Mouse (Mus musculus): ENCODE results near the gene Slc43a2.
"Not testable (repeated sequence)": the region's sequence is repeated elsewhere in the genome, so short reads cannot be mapped to it uniquely, and the experiment has no call there.

Slc43a2 gene

GRCm38 (mm10) chr11:75551961-75552441, 20.5 kb downstream of the Slc43a2 start:
- DNase-seq (ENCODE audit: low spot score): no peak

DNA sequence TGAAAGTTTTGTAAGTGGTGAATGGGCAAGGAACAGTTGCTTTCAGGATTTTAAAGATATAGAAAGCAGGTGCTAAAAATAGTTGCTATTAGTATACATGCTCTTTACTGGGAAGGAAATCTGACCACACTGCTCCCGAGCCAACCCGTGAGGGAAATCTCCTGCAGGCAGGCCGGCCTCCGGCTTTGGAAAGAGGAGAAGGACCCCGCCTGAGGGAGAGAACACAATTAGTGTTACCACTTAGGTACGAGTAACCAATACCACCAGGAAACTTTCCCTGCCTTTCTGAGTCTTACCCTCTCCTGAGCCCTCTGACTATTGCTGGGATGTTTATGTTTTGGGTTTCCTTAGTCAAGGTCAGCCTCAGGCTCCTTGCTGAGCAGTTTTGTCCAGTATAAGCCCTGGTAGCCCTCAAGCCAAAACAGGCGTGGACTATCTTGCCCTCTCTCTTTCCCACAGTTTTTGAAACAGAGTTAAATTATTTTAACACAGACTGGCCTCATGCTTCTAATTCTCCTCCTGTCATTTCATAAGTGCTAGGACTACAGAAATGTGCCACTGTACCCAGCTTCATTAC, 21.5 kb downstream of the Slc43a2 start:
- DNase-seq (ENCODE audit: low spot score): no peak

DNA sequence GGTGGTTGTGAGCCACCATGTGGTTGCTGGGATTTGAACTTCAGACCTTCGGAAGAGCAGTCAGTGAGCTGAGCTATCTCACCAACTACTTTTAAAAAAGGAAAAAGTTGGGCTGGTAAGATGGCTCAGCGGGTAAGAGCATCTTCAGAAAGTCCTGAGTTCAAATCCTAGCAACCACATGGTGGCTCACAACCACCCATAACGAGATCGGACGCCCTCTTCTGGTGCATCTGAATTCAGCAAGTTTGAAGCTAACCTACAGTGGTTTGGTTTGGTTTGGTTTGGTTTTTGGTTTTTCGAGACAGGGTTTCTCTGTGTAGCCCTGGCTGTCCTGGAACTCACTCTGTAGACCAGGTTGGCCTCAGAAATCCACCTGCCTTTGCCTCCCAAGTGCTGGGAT, 24.5 kb downstream of the Slc43a2 start:
- DNase-seq (ENCODE audit: low spot score): not testable (repeated sequence)

DNA sequence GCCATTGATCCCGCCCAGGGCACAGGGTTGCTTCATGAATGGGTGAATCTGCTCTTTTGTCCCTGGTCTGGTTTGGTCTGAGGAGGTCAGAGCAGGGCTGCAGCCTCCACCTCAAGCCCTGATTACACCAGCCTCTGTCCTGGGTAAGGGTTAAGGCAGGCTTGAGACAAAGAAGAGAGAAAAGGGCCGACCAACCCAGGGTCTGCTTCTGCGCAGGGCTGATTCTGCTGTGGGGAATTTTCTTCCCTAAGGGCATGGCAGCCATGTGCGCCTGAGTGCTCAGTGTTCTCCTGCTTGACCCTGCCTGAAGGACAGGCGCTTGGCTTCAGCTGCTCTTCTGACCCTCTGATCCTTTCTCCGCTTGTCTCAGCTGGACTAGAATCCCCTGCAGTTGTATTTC, 25.6 kb downstream of the Slc43a2 start:
- no peak for DNase-seq (ENCODE audit: low spot score)

GRCm38 (mm10) chr11:75558101-75558500, 26.6 kb downstream of the Slc43a2 start:
- DNase-seq (ENCODE audit: low spot score): no peak

DNA sequence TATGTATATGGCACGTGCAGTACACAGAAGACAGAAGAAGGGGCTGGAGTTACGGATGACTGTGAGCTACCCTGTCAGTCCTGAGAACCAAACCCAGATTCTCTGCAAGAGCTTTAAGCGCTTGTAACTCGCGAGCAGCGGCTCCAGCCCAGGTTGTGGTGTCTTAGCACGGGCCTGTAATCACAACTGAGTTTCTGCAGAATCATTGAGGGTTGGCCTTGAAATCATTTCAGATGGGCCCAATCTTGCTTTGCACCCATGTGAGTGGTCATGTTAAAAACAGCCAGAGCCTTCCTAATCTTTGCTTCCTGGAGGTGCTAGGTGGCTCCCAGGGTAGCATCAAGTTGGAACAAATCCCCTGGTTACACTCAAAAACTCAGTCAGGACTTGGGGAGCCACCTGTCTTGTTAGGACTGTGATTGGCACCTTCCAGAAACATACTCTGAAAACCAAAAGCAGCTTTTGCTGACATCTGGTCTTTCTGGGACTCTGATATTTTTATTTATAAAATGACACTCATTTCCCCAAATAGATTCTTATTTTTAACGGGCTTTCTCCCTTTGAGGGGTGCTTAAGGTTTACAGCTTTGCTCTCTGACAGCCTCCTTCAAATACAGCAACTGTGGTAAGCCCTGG, 28.5 kb downstream of the Slc43a2 start:
- DNase-seq (ENCODE audit: low spot score): no peak

- DNase-seq (ENCODE audit: low spot score): no peak
These were observed 29.3 kb downstream of the Slc43a2 start for GRCm38 (mm10) chr11:75560530-75561409.

GRCm38 (mm10) chr11:75561410-75561791, 29.9 kb downstream of the Slc43a2 start:
- no peak for DNase-seq (ENCODE audit: low spot score)

GRCm38 (mm10) chr11:75562840-75563239, 31.3 kb downstream of the Slc43a2 start:
- no peak for DNase-seq (ENCODE audit: low spot score)

- no peak for DNase-seq (ENCODE audit: low spot score)
These were observed 32.5 kb downstream of the Slc43a2 start for GRCm38 (mm10) chr11:75563851-75564548.

DNA sequence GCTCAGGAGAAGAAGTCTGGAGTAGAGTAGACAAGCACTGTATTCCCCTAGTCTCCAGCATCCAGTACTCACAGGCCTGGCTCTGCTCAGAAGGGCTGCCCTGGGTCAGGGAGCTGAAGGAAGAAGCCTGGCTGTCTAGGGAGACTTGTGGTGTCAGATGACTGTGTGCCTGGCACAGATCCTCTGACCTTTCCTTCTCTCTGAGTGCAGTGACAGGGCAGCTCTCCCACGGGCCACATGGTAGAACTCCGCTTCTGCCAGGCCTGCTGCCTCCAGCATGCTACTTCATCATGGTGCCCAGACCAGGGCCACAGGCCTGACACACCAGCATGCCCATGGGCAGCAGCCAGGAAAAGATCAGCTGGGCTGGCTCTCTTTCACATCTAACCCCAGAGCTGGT, 34.4 kb downstream of the Slc43a2 start:
- DNase-seq (ENCODE audit: low spot score): no peak

- DNase-seq (ENCODE audit: low spot score): no peak
These were observed 35.0 kb downstream of the Slc43a2 start for GRCm38 (mm10) chr11:75566276-75567196.

- DNase-seq (ENCODE audit: low spot score): no peak
These were observed 36.0 kb downstream of the Slc43a2 start for GRCm38 (mm10) chr11:75567346-75568114.

GRCm38 (mm10) chr11:75568115-75568511, 36.6 kb downstream of the Slc43a2 start:
- DNase-seq (ENCODE audit: low spot score): no peak

GRCm38 (mm10) chr11:75568962-75569361, 37.5 kb downstream of the Slc43a2 start:
- DNase-seq (ENCODE audit: low spot score): no peak

DNA sequence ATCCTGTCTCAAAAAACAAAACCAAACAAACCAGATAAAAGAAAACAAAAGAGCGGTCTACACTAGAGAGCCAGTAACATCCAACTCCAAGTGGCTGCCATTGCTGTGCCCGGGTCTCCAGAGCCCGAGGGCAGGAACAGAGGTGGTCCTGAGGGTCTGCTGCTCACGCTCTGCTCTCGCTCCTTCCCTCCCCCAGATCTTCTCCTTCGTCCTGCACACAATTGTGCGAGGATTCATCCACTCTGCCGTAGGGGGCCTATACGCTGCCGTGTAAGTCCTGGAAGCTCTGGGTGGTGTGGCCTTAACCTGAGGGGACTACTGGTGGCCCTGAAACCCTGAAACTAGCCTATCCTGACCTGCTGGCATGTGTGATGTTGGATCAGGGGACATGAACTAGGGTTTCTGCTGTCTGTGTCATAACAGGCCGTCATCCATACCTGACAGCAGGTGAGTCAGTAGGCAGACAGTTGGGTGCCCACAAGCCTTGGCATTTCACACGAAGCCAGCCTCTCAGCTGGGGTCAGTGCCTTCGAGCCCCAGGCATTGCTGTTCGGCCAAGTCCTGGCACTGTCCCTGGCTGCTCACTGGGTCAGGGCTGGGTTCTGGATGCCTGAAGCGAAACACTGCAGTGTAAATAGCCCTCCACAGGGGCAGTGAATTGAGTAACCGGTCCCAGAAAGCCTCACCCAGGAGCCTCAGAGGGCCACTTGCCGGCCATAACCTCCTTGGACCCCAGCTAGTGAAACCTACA, 39.1 kb downstream of the Slc43a2 start:
- no peak for DNase-seq (ENCODE audit: low spot score)

DNA sequence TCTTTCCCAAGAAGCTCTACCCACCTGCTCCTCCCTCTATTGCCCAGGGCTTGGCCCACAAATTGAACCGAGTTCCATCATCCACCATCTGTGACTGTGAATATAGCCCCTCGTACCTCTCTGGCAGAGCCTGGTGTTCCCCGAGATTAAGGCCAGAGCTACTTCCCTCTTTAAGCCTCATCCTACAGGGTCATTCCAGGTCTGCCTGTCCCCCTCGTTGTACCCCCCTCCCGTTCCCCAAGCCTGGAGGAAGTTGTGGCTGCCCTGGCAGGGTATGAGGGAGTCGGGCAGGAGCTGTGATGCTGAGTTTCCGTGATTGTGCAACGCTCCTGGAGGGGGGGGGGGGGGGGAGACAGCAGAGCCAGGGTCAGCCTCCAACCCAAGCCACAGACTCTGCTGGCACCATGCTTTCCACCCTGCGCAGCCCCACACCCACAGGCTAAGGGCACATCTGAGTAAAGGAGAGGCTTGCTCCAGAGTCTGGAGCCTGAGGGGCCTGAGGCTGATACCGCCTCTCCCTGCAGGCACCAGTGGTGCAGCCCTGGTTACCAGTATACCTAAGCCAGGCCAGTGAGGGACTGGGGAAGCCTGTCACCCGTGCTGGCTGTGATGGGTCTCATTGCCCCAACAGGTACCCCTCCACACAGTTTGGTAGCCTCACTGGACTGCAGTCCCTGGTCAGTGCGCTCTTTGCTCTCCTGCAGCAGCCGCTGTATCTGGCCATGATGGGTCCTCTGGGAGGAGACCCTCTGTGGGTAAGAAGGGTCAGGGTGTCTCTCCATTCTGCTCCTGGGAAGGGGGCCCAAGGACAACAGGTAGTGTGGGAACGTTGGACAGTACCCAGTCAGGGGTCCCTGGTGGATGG, 39.9 kb downstream of the Slc43a2 start:
- DNase-seq (ENCODE audit: low spot score): no peak

GRCm38 (mm10) chr11:75572301-75572791, 40.9 kb downstream of the Slc43a2 start:
- DNase-seq (ENCODE audit: low spot score): no peak
